Mouse (Mus musculus): ENCODE measurements around the gene Fnip2. TPM values are rescaled to one million over a fixed set of nuclear protein-coding genes. Genes with fewer than 3 reads are reported as not detected.

Fnip2 gene
- polyA plus RNA-seq, 1 experiment from 2014 or later: 9.8 TPM

DNA sequence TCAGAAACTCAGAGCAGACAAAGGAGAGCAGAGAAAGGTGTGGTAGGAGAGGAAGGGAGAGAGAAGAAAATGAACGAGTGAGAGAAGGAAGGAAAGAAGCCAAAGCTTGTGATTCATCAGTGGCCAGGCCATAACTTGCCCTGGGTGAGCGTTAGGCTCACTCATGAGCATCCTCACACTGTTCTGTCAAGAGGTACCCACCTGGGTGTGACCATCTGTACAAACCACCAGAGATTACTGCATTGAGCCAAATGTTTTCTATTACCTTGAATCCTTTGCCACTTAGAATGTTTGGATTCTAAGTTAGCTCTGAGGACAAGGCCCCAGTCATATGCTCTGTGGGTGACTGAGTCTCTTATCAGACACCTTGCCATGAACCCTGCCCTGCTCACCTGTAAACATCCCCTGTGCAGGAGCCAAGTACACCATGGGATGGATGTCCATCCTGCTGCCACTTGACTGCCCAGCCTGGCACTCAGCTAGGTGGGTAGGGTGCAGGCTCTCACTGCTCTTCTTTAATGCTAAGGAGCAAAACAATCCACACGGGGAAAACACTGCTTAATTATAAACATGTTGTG is 29.9 kb downstream of the Fnip2 start:
- Histone ChIP-seq H3K4me1 (no peaks in the 10 kb centered on the region), H3K9me3 (replicated peaks) (no peaks in the 10 kb centered on the region), H3K4me3 (no peak overlapping the region), H3K4me2 (replicated peaks) (no peak overlapping the region), H3K27ac (no peak overlapping the region), H3K27me3 (no peaks in the 10 kb centered on the region), H3K36me3 (no peaks in the 10 kb centered on the region), H3K9ac (no peak overlapping the region)
- ATAC-seq (ENCODE audit: low FRiP score): no peak
- 85% methylated on average over 3 of the region's 3 CpGs for WGBS

DNA sequence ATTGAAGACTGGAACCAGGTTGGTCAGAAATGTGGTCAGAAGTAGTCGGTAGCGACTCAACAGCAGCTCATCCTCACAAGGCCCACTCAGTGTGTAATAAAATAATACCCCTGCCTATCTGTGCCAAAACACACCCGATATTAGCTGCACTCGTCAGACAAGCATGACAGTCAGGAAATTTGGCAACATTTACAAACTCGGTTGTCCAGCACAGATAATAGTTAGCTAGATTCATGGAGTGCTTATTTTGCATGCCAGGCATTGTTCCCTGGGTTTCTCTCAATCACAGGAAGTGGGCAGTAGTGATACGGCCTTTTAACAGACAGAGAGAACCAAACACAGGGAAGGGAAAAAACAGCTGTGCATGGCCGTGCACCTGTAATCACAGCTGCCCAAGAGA is 30.6 kb downstream of the Fnip2 start:
- H3K4me2 ChIP-seq (replicated peaks): no peak overlapping the region
- ATAC-seq (ENCODE audit: low FRiP score): no peak
- WGBS: 87% methylated on average over 7 of the region's 7 CpGs

DNA sequence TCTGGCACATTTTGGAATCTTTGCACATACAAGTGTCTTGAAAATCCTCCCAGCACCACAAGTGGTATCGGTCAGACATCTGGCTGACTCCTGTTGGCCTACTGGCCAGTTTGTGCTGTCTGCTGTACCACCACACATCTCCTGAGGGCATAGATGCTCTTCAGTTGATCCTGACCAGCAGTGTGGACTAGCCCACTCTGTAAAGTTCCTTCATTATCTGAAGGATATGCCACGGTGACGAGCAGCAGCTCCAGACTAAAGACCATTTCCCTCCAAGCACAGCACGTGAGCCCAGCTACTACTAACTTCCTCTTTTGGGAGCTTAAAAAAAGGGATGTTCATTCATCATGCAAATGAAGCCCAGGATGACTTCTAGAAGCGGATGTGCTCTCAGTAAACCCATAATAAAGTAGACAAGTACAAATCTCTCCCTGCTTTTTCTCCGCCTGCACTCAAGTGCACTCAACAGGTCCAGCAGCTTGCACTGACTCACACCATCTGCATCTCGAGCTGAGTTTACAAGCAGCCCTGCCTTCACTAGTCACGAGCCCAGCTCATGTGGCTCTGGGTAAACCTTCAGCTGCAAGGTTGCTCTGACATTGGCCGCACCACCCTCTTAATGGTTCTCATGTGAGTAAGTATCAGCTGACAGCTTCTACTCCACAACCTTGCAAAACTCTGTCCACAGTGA is 35.9 kb downstream of the Fnip2 start:
- ATAC-seq (ENCODE audit: low FRiP score): no peak
- H3K27ac ChIP-seq: no peak overlapping the region
- H3K4me2 ChIP-seq (replicated peaks): no peak overlapping the region
- no peak overlapping the region for H3K4me3 ChIP-seq
- no peaks in the 10 kb centered on the region for H3K4me1 ChIP-seq
- no peaks in the 10 kb centered on the region for H3K27me3 ChIP-seq
- no peaks in the 10 kb centered on the region for H3K9me3 ChIP-seq (replicated peaks)
- 79% methylated on average over 9 of the region's 9 CpGs for WGBS
- no peak overlapping the region for H3K9ac ChIP-seq
- H3K36me3 ChIP-seq: no peaks in the 10 kb centered on the region

More for the DNA sequence above, 30.6 kb downstream of the Fnip2 start:
- Histone ChIP-seq H3K4me3 (no peak overlapping the region), H3K9ac (no peak overlapping the region), H3K27ac (no peak overlapping the region), H3K4me1 (no peaks in the 10 kb centered on the region), H3K36me3 (no peaks in the 10 kb centered on the region), H3K9me3 (replicated peaks) (no peaks in the 10 kb centered on the region), H3K27me3 (no peaks in the 10 kb centered on the region)

DNA sequence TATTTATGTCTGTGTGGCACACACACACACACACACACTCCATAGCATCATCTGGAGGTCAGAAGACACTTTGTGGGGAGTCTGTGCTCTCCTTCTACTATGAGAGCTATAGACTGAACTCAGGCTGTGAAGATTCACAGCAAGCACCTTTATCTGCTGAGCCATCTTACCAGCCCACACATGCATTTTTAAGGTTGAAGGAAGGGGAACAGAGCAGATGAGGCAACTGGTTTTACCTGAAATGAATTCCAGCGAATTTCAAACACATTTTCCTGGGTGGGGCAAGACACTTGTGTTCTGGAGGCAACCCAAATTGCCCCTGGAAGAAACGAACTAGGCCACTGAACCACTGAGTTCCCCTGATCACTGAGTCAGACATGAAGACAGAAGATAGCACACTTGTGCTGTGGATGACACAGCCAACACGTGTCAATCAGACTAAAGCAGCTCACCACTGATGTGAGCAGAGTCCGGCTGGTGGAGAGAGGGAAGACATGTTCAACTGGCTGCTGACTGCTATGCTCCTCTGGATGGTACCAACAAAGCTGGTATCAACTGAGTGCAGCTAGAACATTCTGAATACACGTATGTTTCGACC is 38.0 kb downstream of the Fnip2 start:
- ATAC-seq (ENCODE audit: low FRiP score): no peak
- WGBS: 85% methylated on average over 6 of the region's 6 CpGs
- H3K9me3 ChIP-seq (replicated peaks): no peaks in the 10 kb centered on the region
- H3K27ac ChIP-seq: no peak overlapping the region
- no peak overlapping the region for H3K4me3 ChIP-seq
- no peak overlapping the region for H3K9ac ChIP-seq
- H3K27me3 ChIP-seq: no peaks in the 10 kb centered on the region
- no peak overlapping the region for H3K4me2 ChIP-seq (replicated peaks)
- H3K4me1 ChIP-seq: no peaks in the 10 kb centered on the region
- H3K36me3 ChIP-seq: no peaks in the 10 kb centered on the region

DNA sequence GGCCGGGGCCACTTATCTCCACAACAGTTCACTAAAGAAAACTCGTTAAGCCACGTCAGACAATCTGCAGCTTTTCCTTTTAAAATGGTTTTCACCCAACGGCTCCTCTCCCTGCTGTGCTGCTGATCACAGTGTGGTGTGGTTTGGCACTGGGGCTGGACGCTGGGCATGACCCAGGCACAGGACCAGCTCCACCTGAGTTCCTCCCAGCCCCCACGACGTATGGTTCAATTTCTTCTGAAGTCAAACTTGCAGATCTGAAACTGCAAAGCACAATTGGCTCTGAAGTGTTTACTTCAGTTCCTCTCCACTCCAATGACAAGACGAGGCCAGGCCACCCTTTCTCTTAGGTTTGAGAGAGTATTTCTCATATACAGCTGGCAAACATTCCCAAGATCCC is 39.1 kb downstream of the Fnip2 start:
- H3K4me3 ChIP-seq: no peak overlapping the region
- 76% methylated on average over 8 of the region's 8 CpGs for WGBS
- no peak for ATAC-seq (ENCODE audit: low FRiP score)

DNA sequence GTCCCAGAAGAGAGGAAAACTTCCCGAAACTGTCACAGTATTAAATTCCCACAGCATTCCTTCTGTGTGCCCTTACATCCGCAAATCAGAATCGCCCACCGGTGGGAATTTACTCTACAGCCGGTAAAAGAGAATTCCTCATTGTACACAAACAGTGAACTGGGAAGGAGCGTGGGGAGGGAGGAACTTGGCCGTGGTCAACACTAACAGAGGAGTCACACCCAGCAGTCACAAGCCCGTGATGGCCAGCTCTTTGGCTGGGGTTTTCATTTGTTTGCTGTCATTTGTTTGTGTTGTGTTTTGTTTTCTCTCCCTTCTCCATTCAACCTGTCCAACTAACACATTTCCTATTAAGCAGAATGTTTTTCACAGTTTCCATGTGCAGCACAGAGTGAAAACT is 39.7 kb downstream of the Fnip2 start:
- Histone ChIP-seq H3K27ac (no peak overlapping the region), H3K4me2 (replicated peaks) (no peak overlapping the region), H3K27me3 (no peaks in the 10 kb centered on the region), H3K9ac (no peak overlapping the region), H3K4me3 (no peak overlapping the region), H3K4me1 (no peaks in the 10 kb centered on the region), H3K36me3 (no peaks in the 10 kb centered on the region), H3K9me3 (replicated peaks) (no peaks in the 10 kb centered on the region)
- no peak for ATAC-seq (ENCODE audit: low FRiP score)
- 74% methylated on average over 8 of the region's 8 CpGs for WGBS

More for the DNA sequence above, 39.1 kb downstream of the Fnip2 start:
- Histone ChIP-seq H3K9me3 (replicated peaks) (no peaks in the 10 kb centered on the region), H3K4me1 (no peaks in the 10 kb centered on the region), H3K27me3 (no peaks in the 10 kb centered on the region), H3K9ac (no peak overlapping the region), H3K36me3 (no peaks in the 10 kb centered on the region), H3K4me2 (replicated peaks) (no peak overlapping the region), H3K27ac (no peak overlapping the region)

DNA sequence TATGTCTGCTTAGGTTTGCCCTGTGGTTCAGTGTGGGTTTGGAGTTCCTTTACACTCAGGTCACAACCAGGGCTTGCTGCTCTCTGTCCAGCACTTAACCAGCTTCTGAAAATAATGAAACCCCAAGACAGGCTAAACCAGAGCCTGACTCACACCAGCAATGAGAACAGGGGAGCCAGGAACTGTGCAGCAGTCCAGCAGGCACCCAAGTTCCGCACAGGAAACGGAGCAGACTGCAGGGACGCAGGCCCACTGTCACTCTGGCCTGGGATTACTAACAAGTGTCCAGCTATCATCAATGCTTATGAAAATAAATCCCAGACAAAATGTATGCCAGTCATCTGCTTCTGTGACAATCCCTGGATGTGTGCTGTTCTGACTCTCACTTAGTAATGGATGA is 40.1 kb downstream of the Fnip2 start:
- Histone ChIP-seq H3K9ac (no peak overlapping the region), H3K9me3 (replicated peaks) (no peaks in the 10 kb centered on the region), H3K27me3 (no peaks in the 10 kb centered on the region), H3K4me1 (no peaks in the 10 kb centered on the region), H3K27ac (no peak overlapping the region), H3K4me3 (no peak overlapping the region), H3K36me3 (no peaks in the 10 kb centered on the region), H3K4me2 (replicated peaks) (no peak overlapping the region)
- WGBS: 92% methylated on average over 3 of the region's 3 CpGs
- no peak for ATAC-seq (ENCODE audit: low FRiP score)

DNA sequence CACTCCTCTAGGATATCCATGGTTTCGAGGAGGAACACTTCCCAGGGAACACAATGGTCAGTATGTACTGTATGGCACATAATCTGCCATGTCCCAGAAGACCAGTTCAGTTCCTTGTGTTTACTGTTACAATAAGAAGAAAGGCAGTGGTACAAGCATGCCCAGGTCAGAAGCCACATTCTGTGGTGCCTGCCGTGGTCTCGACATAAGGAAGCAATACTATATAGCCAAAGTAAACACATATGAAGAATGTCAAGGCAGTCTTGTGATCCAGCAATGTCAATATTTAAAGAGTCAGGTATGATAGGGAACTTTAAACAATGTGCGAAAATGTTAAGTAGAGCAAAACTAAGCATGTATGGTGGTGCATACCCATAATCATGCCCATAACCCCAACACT is 44.2 kb downstream of the Fnip2 start:
- Histone ChIP-seq H3K4me2 (replicated peaks) (no peak overlapping the region), H3K9ac (no peak overlapping the region), H3K9me3 (replicated peaks) (no peaks in the 10 kb centered on the region), H3K4me3 (no peak overlapping the region), H3K4me1 (peaks cover 17% of the 10 kb centered on the region), H3K27me3 (no peaks in the 10 kb centered on the region), H3K27ac (no peak overlapping the region), H3K36me3 (no peaks in the 10 kb centered on the region)
- 79% methylated on average over 4 of the region's 4 CpGs for WGBS
- no peak for ATAC-seq (ENCODE audit: low FRiP score)

DNA sequence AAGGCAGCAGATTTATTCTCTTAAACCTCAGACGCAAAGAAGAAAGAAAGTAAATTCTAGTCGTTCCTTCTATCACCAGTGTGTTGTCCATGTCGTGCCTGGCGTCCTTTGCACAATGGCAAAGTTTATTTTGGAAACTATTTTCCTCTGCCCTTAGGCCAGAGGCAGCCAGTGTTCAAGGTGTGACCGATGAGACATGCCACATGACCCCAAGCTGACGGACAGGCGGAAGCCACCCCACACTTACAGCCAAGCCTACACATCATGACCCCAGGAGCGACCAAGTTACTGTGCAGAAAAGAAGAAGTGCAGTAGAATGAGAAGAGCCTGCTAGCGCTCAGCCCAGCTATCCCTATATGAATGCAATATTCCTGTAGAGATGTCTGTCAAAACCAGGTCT is 47.7 kb downstream of the Fnip2 start:
- Histone ChIP-seq H3K4me1 (peaks cover 29% of the 10 kb centered on the region), H3K27ac (no peak overlapping the region), H3K4me3 (no peak overlapping the region), H3K9ac (no peak overlapping the region), H3K27me3 (no peaks in the 10 kb centered on the region), H3K36me3 (peaks cover 2% of the 10 kb centered on the region; the same call in 1 of the 2 replicates), H3K4me2 (replicated peaks) (no peak overlapping the region), H3K9me3 (replicated peaks) (no peaks in the 10 kb centered on the region)
- 66% methylated on average over 9 of the region's 9 CpGs for WGBS
- ATAC-seq (ENCODE audit: low FRiP score): no peak

DNA sequence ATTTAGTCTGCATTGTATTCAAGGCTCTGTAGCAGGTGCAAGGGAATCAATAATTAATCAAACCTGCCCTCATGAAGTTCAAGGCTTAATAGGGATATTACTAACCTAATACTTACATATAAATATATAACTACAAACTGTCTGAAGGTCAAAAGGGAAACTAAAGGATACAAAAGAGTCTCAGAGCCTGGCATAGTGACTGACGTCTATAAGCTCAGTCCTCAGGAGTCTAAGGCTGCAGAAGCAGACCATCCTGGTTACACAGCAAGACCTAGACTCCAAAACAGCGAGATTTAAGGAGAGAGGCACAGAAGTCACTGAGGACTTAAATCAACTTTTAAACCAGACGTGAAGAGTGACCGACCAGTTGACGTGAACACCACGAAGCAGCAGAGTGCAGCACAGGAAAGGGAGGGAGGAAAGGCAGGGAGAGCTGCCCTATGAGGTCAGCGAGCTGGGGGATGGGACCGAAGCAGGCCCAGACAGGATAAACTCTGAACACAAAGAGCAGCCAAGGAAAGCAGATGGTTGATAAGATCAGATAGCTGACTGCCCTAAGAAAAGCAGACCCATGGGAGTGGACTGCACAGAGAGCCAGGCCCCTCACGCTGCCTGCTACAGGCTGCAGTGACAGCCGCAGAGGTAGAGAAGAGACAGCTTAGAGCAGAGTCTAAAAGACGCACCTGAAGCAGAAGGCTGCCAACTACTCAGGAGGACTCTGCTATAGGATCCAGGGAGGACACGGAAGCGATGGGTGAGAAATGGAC is 48.7 kb downstream of the Fnip2 start:
- Histone ChIP-seq H3K4me1 (peaks cover 29% of the 10 kb centered on the region), H3K9me3 (replicated peaks) (no peaks in the 10 kb centered on the region), H3K36me3 (peaks cover 2% of the 10 kb centered on the region; the same call in 1 of the 2 replicates), H3K4me2 (replicated peaks) (no peak overlapping the region), H3K27ac (peak overlapping the region; percentile 40), H3K9ac (0 out of 2 replicates have a peak overlapping the region, but pooled peaks have one; percentile 4), H3K4me3 (no peak overlapping the region), H3K27me3 (no peaks in the 10 kb centered on the region)
- 39% methylated on average over 13 of the region's 13 CpGs for WGBS
- peak; percentile 54 for ATAC-seq (ENCODE audit: low FRiP score)

DNA sequence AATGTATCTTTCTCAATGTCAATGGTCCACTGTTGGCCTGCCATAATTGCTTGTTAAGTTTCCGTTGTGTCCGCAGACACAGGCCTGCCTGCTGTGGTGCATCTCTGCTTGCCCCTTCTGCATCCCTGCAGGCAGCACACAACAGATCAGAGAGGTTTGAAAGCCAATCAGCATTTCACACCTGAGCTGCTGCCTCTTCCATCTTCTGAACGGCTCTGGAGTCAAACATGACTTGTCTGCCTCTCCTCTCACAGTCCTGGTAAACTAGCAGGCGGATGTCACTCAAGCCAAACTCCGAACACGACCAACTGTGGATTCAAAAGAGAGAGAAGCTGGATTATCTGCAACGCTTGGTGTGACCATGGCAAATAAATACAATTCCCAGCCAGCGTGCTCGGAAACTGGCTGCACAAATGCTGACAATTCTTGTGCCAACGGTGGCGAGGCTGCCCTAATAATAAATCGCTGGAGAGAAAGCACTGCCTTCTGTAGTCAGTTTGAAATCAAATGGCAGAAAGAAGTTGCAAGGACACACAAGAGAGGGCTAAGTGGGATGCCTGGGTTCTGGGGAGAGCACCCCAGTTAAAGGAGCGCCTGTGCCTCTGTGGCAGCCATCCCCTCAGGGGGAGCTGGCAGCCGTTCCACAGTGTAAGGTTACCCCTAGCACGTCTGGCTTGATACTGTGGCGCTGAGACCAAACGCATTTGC is 49.6 kb downstream of the Fnip2 start:
- ATAC-seq (ENCODE audit: low FRiP score): no peak
- H3K9ac ChIP-seq: no peak overlapping the region
- peak overlapping the region; percentile 6; the same call in 1 of the 2 replicates for H3K27ac ChIP-seq
- H3K4me1 ChIP-seq: peaks cover 29% of the 10 kb centered on the region
- WGBS: 74% methylated on average over 17 of the region's 17 CpGs
- H3K4me3 ChIP-seq: no peak overlapping the region
- H3K9me3 ChIP-seq (replicated peaks): no peaks in the 10 kb centered on the region
- H3K4me2 ChIP-seq (replicated peaks): no peak overlapping the region
- H3K27me3 ChIP-seq: no peaks in the 10 kb centered on the region
- H3K36me3 ChIP-seq: peaks cover 2% of the 10 kb centered on the region; the same call in 1 of the 2 replicates

DNA sequence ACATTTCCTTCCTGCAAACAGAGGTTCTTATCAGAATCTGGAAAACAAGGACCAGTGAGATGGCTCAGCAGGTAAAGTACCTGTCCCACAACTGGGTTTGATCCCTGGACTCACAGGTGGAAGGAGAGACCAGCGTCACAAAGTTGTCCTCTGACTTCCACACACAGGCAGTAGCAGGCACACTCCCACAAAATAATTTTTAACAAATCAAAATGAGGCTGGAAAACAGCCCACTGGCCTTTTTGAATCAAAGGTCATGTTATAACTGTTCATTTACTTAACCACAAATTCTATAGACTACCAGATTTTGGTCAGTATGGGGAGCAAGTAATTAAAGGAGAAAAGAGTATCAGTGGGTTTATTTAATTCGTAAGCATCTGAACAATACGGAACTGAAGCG is 50.6 kb downstream of the Fnip2 start:
- no peak overlapping the region for H3K4me3 ChIP-seq
- no peak overlapping the region for H3K27ac ChIP-seq
- H3K36me3 ChIP-seq: peaks cover 2% of the 10 kb centered on the region; the same call in 1 of the 2 replicates
- WGBS: 91% methylated on average over 4 of the region's 4 CpGs
- no peak overlapping the region for H3K9ac ChIP-seq
- H3K27me3 ChIP-seq: no peaks in the 10 kb centered on the region
- no peak for ATAC-seq (ENCODE audit: low FRiP score)
- H3K4me2 ChIP-seq (replicated peaks): no peak overlapping the region
- peaks cover 29% of the 10 kb centered on the region for H3K4me1 ChIP-seq
- no peaks in the 10 kb centered on the region for H3K9me3 ChIP-seq (replicated peaks)
